Mouse (Mus musculus) erythroblast, embryonic 14.5 days (primary cell): ENCODE measurements around the gene Cct5.

Experiments used
- GATA1 ChIP-seq: IDR thresholded peaks from 2 replicates; pipeline ENCODE4 v1.6.1; 2012; ENCODE audit warnings: low read length, inconsistent platforms, mixed read lengths
- TAL1 ChIP-seq: IDR thresholded peaks from 3 replicates; pipeline ENCODE4 v1.6.1; 2012; ENCODE audit warnings: low read length, inconsistent platforms, mixed read lengths

GRCm38 (mm10) chr15:31631396-31631858, 29.8 kb upstream of the Cct5 start:
- no peak for TF ChIP-seq TAL1
- no peak for TF ChIP-seq GATA1
